Mouse (Mus musculus) fat pad, adult 2 months (tissue): Measurements from ENCODE around the gene Stra6.

ENCODE experiments used
- DNase-seq: peaks from one replicate; pipeline ENCODE4 v3.0.0-alpha.2; 2011; ENCODE audit warnings: low read depth, low spot score; ENCODE audit errors: extremely low read depth

The Stra6 gene

GRCm38 (mm10) chr9:58163146-58163545 is 99.6 kb downstream of the Stra6 start:
- DNase-seq, result no peak

GRCm38 (mm10) chr9:58165779-58166178 is 102.2 kb downstream of the Stra6 start:
- no peak for DNase-seq

- no peak for DNase-seq
These were observed 105.3 kb downstream of the Stra6 start for GRCm38 (mm10) chr9:58168880-58169279.

GRCm38 (mm10) chr9:58169426-58169825 is 105.8 kb downstream of the Stra6 start:
- peak; percentile 13 for DNase-seq

GRCm38 (mm10) chr9:58172863-58173262 is 109.3 kb downstream of the Stra6 start:
- DNase-seq, result no peak

- no peak for DNase-seq
These were observed 111.2 kb downstream of the Stra6 start for GRCm38 (mm10) chr9:58174818-58175251.

- no peak for DNase-seq
These were observed 112.3 kb downstream of the Stra6 start for GRCm38 (mm10) chr9:58175745-58176487.

- DNase-seq, result no peak
These were observed 113.6 kb downstream of the Stra6 start for GRCm38 (mm10) chr9:58177165-58177564.

GRCm38 (mm10) chr9:58179390-58179789 is 115.8 kb downstream of the Stra6 start:
- DNase-seq, result no peak

- no peak for DNase-seq
These were observed 120.9 kb downstream of the Stra6 start for GRCm38 (mm10) chr9:58184456-58184855.

GRCm38 (mm10) chr9:58194222-58194621 is 130.6 kb downstream of the Stra6 start:
- DNase-seq, result no peak

GRCm38 (mm10) chr9:58195671-58196070 is 132.1 kb downstream of the Stra6 start:
- no peak for DNase-seq

GRCm38 (mm10) chr9:58196141-58196540 is 132.6 kb downstream of the Stra6 start:
- DNase-seq, result no peak

GRCm38 (mm10) chr9:58196610-58197567 is 133.3 kb downstream of the Stra6 start:
- DNase-seq, result no peak

GRCm38 (mm10) chr9:58197781-58198701 is 134.5 kb downstream of the Stra6 start:
- no peak for DNase-seq

GRCm38 (mm10) chr9:58198801-58199371 is 135.3 kb downstream of the Stra6 start:
- no peak for DNase-seq

- DNase-seq, result no peak
These were observed 136.0 kb downstream of the Stra6 start for GRCm38 (mm10) chr9:58199381-58200269.

GRCm38 (mm10) chr9:58200270-58201090 is 136.9 kb downstream of the Stra6 start:
- DNase-seq, result no peak
